Mouse (Mus musculus): ENCODE results near the gene Sytl5. TPM values are rescaled to one million over a fixed set of nuclear protein-coding genes. Genes with fewer than 3 reads are reported as not detected.

The Sytl5 gene
- 1.8 and 3.5 TPM in 2 replicates for total RNA-seq (2017)

DNA sequence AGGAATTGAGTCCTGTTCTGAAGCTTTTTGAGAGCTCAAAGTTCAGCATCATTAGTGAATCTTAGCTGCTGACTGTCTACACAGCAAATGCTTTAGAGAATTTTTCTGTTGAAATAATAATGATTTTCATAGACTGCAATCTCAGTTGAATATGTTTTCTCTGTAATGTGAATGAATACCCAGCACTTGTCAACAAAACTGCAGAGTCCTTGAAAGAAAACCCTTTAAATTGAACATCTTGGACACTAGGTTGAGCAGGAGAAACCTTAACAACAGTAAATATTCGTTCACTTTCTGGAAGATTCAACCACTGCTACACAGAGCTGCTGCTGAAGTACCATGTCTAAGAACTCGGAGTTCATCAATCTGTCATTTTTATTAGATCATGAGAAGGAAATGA lies at the start of gene Sytl5:
TSS of gene Sytl5 (plus strand) at position 301 of the 400 bp plus-strand sequence.
- no peak for ATAC-seq (replicated peaks in 1 of 2; ENCODE audit: insufficient read depth in 1 of 2, low FRiP score in 2 of 2, low TSS enrichment in 1 of 2, low read depth in 1 of 2, poor library complexity in 2 of 2, severe bottlenecking in 2 of 2)

DNA sequence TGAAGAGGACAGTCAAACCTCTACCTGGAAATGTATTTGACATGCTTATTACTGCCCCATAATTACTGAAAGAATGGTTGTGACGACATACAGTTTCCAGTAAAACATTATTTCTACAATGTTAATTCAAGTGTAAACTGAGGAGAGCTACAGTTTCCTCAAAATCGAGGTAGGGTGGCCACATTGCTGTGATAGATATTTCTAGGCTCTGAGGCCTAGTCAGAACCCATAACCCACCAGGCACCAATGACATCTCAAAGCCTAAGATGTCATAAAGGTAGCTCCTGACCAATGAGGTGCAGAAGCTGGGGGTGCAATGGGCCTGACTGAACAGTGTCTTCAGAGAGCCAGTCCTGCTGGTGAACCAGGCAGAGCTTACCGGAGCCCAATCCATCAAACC lies 38.8 kb upstream of the Sytl5 start, which contains the start of gene Hypm:
TSS of gene Hypm (plus strand) at position 301 of the 400 bp plus-strand sequence.
- no peak for ATAC-seq (replicated peaks in 1 of 2; ENCODE audit: insufficient read depth in 1 of 2, low FRiP score in 2 of 2, low TSS enrichment in 1 of 2, low read depth in 1 of 2, poor library complexity in 2 of 2, severe bottlenecking in 2 of 2)

DNA sequence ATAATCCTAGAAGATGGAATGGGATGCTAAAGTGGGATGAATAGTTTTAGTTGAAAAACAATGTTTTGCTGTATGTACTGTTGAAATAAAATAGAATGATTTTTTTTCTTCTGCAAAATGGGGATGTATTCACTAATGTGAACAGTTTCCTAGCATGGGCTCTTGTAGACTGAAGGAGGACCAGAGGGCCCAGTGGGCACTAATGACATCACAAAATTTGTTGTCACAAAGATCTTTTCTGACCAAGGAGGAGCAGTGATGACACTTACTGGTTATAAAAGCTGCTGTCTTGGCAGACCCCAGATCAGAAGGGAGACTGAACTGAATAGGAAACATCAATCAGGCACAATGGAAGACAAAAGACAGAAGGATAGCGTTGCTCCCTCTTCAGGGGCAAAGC lies 36.0 kb upstream of the Sytl5 start, which contains the start of gene H2al3:
TSS of gene H2al3 (plus strand) at position 301 of the 400 bp plus-strand sequence.
- no peak for ATAC-seq (replicated peaks in 1 of 2; ENCODE audit: insufficient read depth in 1 of 2, low FRiP score in 2 of 2, low TSS enrichment in 1 of 2, low read depth in 1 of 2, poor library complexity in 2 of 2, severe bottlenecking in 2 of 2)

DNA sequence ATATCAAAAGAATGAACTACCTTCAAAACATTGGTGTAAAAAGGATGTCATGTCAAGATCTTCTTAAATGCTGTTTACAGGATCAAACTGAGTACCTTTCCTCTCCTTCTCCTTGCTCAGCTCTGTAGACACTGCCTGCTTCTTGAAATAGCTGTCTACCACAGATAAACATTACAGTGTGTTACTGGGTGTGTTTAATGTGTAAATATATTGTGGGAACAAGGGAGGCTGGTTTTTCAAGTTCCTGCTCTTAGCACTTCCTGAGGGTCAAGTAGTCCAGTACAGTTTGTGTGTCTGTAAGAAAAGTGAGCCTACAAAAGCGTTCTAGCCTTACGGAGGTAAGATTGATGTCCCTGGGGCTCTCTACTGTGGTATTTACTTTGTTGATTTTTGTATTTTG lies 23.6 kb upstream of the Sytl5 start:
- no peak for ATAC-seq (replicated peaks in 1 of 2; ENCODE audit: insufficient read depth in 1 of 2, low FRiP score in 2 of 2, low TSS enrichment in 1 of 2, low read depth in 1 of 2, poor library complexity in 2 of 2, severe bottlenecking in 2 of 2)

DNA sequence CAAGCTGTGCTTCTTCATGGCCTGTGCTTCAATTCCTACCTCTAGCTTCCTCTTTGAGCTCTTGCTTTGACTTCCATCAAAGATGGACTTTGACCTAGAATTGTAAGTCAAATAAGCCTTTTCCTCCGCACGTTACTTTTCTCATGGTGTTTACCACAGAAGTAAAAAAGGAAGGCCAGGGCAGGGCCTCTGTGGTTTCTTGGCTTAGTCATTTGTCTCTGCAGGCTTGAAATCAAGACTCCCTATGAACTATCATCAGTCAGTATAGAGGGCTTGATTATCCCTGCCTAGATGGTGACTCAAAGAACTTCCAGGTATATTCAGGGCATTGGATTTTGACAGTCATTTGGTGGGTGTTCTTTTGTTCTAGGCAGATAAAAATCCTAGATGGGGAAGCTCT lies 9.9 kb upstream of the Sytl5 start:
- ATAC-seq (replicated peaks in 1 of 2; ENCODE audit: insufficient read depth in 1 of 2, low FRiP score in 2 of 2, low TSS enrichment in 1 of 2, low read depth in 1 of 2, poor library complexity in 2 of 2, severe bottlenecking in 2 of 2): no peak

DNA sequence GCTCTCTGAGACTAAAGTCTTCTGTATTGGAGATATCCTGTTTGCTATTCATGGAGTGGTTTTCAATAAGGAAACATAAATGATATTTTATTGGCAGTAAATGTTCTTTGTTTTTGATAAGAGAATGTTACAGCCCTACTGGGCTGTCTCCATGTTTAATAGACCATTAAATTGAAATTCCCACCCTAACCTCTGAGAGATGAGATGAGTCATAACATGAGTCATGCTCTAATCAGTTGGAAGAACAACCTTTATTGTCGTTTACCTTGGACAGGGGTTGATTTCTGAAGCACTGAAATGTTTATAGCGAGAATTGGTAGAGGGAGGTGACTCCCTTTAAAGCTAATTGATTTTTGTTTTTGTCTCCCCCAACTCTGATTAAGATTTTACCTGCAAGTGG lies 24.1 kb downstream of the Sytl5 start:
- ATAC-seq (replicated peaks in 1 of 2; ENCODE audit: insufficient read depth in 1 of 2, low FRiP score in 2 of 2, low TSS enrichment in 1 of 2, low read depth in 1 of 2, poor library complexity in 2 of 2, severe bottlenecking in 2 of 2): no peak

DNA sequence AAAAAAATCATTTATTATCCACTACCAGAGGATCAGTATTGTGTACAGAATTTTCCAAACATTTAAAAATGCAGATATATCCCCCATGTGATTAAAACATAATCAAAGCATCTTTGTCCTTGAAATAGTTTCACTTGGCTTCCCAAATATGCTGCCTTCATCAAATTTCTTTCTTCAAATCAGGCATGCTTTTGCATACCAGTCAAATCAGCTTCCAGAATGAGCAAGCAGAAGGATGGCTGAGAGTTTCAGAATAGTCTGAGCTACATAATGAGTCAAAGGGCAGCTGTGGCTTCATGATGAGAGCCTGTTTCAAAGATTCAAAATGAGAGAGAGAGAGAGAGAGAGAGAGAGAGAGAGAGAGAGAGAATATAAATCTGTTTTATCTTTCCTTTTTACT lies 48.4 kb downstream of the Sytl5 start:
- ATAC-seq (replicated peaks in 1 of 2; ENCODE audit: insufficient read depth in 1 of 2, low FRiP score in 2 of 2, low TSS enrichment in 1 of 2, low read depth in 1 of 2, poor library complexity in 2 of 2, severe bottlenecking in 2 of 2): no peak

DNA sequence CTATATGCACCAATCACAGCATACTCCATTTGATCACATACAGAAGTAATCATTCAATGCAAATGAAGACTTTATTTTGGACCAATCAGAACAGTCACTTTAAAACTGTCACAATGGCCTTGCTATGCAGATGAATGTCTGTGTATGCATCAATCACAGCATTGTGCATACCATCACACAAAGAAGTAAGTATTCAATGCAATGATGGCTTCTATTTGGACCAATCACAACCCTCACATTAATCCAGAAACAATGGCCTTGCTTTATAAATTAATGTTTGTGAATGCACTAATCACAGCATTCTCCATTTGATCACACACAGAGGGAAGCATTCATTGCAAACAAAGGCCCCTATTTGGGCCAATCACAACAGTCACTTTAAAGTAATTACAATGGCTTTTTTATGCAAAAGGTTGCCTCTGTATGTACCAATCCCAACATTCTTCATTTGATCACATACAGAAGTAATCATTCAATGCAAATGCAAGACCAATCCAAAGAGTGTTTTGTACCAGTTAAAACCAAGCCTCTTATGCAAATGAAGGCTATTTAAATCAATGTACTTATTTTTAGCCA lies 98.8 kb downstream of the Sytl5 start:
- no peak for ATAC-seq (replicated peaks in 1 of 2; ENCODE audit: insufficient read depth in 1 of 2, low FRiP score in 2 of 2, low TSS enrichment in 1 of 2, low read depth in 1 of 2, poor library complexity in 2 of 2, severe bottlenecking in 2 of 2)

DNA sequence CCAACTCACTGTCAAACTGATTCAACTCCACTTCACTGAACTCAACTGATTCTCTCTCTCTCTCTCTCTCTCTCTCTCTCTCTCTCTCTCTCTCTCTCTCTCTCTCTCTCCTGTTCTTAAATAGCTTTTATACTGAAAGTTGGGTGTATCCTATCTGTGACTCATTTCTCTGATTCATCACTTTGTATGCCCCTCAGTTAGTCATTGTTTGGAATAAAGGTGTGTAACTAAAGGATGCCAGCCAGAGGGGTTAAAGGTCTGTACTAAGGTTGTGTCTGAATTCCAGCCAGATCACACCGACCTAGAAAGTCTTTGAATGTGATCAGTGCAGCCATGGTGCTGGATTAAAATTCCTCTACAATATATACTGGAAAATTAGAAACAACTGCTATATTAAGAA lies 115.3 kb downstream of the Sytl5 start:
- no peak for ATAC-seq (replicated peaks in 1 of 2; ENCODE audit: insufficient read depth in 1 of 2, low FRiP score in 2 of 2, low TSS enrichment in 1 of 2, low read depth in 1 of 2, poor library complexity in 2 of 2, severe bottlenecking in 2 of 2)

DNA sequence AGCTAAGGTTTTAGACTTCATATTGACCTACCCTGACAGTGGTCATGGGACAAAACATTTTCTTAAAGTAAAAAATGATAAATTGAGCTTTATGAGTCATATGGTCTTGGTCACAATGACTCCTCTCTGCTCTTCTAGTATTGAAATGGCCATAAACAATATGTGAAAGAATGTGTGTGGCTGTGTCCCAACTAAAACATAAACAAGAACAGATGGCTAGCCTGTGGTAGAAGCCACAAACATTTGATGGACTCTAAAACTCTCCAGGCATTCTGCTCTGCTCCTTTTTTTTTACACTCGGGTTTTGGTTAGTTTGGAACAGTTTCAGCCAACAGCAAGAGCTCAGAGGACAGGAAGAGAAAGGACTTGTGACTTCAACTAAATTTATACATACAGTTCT lies 120.5 kb downstream of the Sytl5 start:
- no peak for ATAC-seq (replicated peaks in 1 of 2; ENCODE audit: insufficient read depth in 1 of 2, low FRiP score in 2 of 2, low TSS enrichment in 1 of 2, low read depth in 1 of 2, poor library complexity in 2 of 2, severe bottlenecking in 2 of 2)

DNA sequence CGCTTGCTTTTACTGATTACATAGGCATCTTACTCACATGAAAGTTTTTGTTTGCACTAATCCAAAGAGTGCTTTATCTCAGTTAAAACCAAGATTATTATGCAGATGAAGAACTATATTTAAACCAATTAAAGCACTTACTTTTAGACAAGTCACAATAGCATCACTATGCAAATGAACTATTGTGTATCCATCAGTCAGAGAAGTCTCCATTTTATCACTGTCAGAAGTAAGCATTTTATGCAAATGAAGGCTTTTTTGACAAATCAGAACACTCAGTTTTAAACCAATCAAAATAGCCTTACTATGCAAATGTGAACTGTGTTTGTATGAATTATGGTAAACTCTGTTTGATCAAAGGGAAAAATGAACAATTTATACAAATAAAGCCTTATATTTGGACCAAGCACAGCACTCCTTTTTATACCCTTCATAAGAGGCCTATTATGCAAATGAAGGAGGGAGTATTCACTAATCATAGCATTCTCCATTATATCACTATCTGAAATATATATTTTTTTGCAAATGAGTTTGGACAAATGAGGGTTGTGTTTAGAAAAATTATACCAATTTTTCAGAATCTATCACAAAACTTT lies 122.4 kb downstream of the Sytl5 start:
- ATAC-seq (replicated peaks in 1 of 2; ENCODE audit: insufficient read depth in 1 of 2, low FRiP score in 2 of 2, low TSS enrichment in 1 of 2, low read depth in 1 of 2, poor library complexity in 2 of 2, severe bottlenecking in 2 of 2): no peak

DNA sequence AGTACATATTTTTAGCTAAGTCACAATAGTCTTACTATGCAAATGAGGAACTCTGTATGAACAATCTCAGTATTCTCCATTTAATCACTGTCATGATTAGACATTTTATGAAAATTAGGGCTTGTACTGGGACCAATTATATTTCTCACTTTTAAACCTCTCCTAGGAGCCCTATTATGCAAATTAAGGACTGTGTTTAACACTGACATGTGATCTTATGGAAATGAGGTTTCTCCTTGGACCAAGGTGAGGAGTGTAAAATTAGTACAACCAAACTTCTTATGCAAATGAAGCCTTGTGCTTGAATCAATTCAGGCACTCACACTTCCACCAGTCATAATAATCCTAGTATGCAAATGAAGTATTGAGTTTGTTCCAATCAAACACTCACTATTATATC lies 124.8 kb downstream of the Sytl5 start:
- no peak for ATAC-seq (replicated peaks in 1 of 2; ENCODE audit: insufficient read depth in 1 of 2, low FRiP score in 2 of 2, low TSS enrichment in 1 of 2, low read depth in 1 of 2, poor library complexity in 2 of 2, severe bottlenecking in 2 of 2)

DNA sequence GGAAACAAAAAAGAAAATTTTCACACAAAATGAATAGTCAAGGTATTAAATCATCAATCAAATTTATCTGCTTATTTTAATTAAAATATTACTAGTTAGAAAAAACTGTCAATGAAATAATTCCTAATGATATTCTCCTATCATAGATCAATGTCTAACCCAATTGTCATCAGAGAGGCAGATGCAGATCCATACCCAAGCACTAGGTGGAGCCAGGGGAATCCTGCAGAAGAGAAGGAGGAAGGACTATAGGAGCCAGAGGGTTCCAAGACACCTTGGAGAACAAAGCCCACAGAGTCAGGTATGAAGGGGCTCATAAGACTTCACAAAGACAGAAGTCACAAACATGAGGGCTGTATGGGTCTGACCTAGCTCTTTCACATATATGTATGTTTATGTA lies 149.2 kb downstream of the Sytl5 start:
- no peak for ATAC-seq (replicated peaks in 1 of 2; ENCODE audit: insufficient read depth in 1 of 2, low FRiP score in 2 of 2, low TSS enrichment in 1 of 2, low read depth in 1 of 2, poor library complexity in 2 of 2, severe bottlenecking in 2 of 2)

Other genes with a start within 250 kb of the Sytl5 start
- 107 and 116 TPM in 2 replicates for gene Dynlt3, start 222.6 kb upstream of the Sytl5 start, total RNA-seq (2017)
- not detected in 2 replicates for gene Hypm, start 38.7 kb upstream of the Sytl5 start, total RNA-seq (2017)
- gene H2al3, start 35.9 kb upstream of the Sytl5 start, total RNA-seq (2017): not detected in 2 replicates
- gene Srpx, start 232.1 kb downstream of the Sytl5 start, total RNA-seq (2017): not detected in 2 replicates